Mouse (Mus musculus) lung, adult 18-20 months (tissue): Measurements from ENCODE around the gene Rab11fip3.

ENCODE experiments used
- DNase-seq, 2 experiments: peaks; one replicate each; pipeline ENCODE4 v3.0.0; 2022; ENCODE audit warnings: mixed read lengths in 2 of 2

Gene Rab11fip3

GRCm38 (mm10) chr17:25985306-25986294 lies 83.8 kb downstream of the Rab11fip3 start, which contains the start of gene Capn15:
TSS of gene Capn15 (minus strand) at chr17:25985796.
- DNase-seq, result peak; percentile 94 to 96

- DNase-seq, result no peak
These were observed 84.6 kb downstream of the Rab11fip3 start for GRCm38 (mm10) chr17:25984556-25985305.

- DNase-seq, result no peak
These were observed 85.3 kb downstream of the Rab11fip3 start for GRCm38 (mm10) chr17:25984066-25984465.

- DNase-seq, result peak in 1 of 2 experiments; percentile 43
These were observed 86.4 kb downstream of the Rab11fip3 start for GRCm38 (mm10) chr17:25982913-25983312.

- DNase-seq, result no peak
These were observed 88.5 kb downstream of the Rab11fip3 start for GRCm38 (mm10) chr17:25980854-25981253.

- peak in 1 of 2 experiments; percentile 31 for DNase-seq
These were observed 89.3 kb downstream of the Rab11fip3 start for GRCm38 (mm10) chr17:25979829-25980738.

- DNase-seq, result no peak
These were observed 98.2 kb downstream of the Rab11fip3 start for GRCm38 (mm10) chr17:25970954-25971707.

GRCm38 (mm10) chr17:25970448-25970847 lies 98.9 kb downstream of the Rab11fip3 start:
- DNase-seq, result no peak

GRCm38 (mm10) chr17:25968176-25968575 lies 101.2 kb downstream of the Rab11fip3 start:
- DNase-seq, result peak; percentile 51 to 73

- no peak for DNase-seq
These were observed 101.7 kb downstream of the Rab11fip3 start for GRCm38 (mm10) chr17:25967652-25968051.

GRCm38 (mm10) chr17:25964271-25964670 lies 105.1 kb downstream of the Rab11fip3 start:
- DNase-seq, result no peak

GRCm38 (mm10) chr17:25962413-25962905 lies 106.9 kb downstream of the Rab11fip3 start:
- no peak for DNase-seq

GRCm38 (mm10) chr17:25961566-25961965 lies 107.8 kb downstream of the Rab11fip3 start:
- DNase-seq, result no peak

- DNase-seq, result no peak
These were observed 109.5 kb downstream of the Rab11fip3 start for GRCm38 (mm10) chr17:25959630-25960467.

- no peak for DNase-seq
These were observed 110.4 kb downstream of the Rab11fip3 start for GRCm38 (mm10) chr17:25958771-25959494.

GRCm38 (mm10) chr17:25957586-25958051 lies 111.7 kb downstream of the Rab11fip3 start:
- DNase-seq, result no peak

- DNase-seq, result no peak
These were observed 112.7 kb downstream of the Rab11fip3 start for GRCm38 (mm10) chr17:25956631-25957030.

GRCm38 (mm10) chr17:25956201-25956600 lies 113.2 kb downstream of the Rab11fip3 start:
- DNase-seq, result no peak

- DNase-seq, result no peak
These were observed 113.6 kb downstream of the Rab11fip3 start for GRCm38 (mm10) chr17:25955736-25956135.
